In genomic region chr13:111977769-111978674, GRCm38 (mm10) we compare ENCODE assay signal across 8 mouse cellular contexts.
DNase-seq lines count a peak whose midpoint lies in the region; ATAC-seq and TF ChIP-seq lines count a peak whose summit lies in the region.

No protein-coding gene starts in this region.

- no peak for ATAC-seq in liver, embryonic 15.5 days (ENCODE audit: insufficient read depth)
- no peak for ATAC-seq in stomach, postnatal 0 days (ENCODE audit: low FRiP score, low TSS enrichment)

- WGBS in kidney, adult 2 months: 72% methylated on average over 31 of the region's 31 CpGs
- WGBS in liver, embryonic 15.5 days (ENCODE audit: insufficient replicate concordance): 73% methylated on average over 31 of the region's 31 CpGs
- WGBS in stomach, postnatal 0 days: 79% methylated on average over 31 of the region's 31 CpGs

- peak overlapping the region; percentile 23 for H3K4me2 ChIP-seq in liver, embryonic 15.5 days
- peak overlapping the region; percentile 38 for H3K4me2 ChIP-seq in stomach, postnatal 0 days (replicated peaks; ENCODE audit: low read depth)

- H3K36me3 ChIP-seq in kidney, adult 2 months (ENCODE audit: control insufficient read depth, insufficient read depth, low read length): no peaks in the 10 kb centered on the region
- no peaks in the 10 kb centered on the region for H3K36me3 ChIP-seq in liver, embryonic 15.5 days (replicated peaks)
- H3K36me3 ChIP-seq in stomach, postnatal 0 days (ENCODE audit: control insufficient read depth, insufficient read depth, low read length): no peaks in the 10 kb centered on the region

- no peaks in the 10 kb centered on the region for H3K27me3 ChIP-seq in kidney, adult 2 months (replicated peaks; ENCODE audit: control insufficient read depth, insufficient read depth, low read length)
- H3K27me3 ChIP-seq in liver, embryonic 15.5 days: peaks cover 8% of the 10 kb centered on the region
- H3K27me3 ChIP-seq in stomach, postnatal 0 days (ENCODE audit: control insufficient read depth, insufficient read depth, low read length): no peaks in the 10 kb centered on the region

- no peak for DNase-seq in kidney, adult 2 months
- no peak for DNase-seq in kidney, adult 9 months
- peak; percentile 70 for DNase-seq in brain, adult 2 months (ENCODE audit: low read depth, low spot score)
- DNase-seq in stomach, postnatal 0 days (ENCODE audit: low spot score): no peak
- no peak for DNase-seq in frontal cortex, postnatal 25 days (ENCODE audit: low spot score in 2 of 2)
- DNase-seq in adrenal gland, adult (ENCODE audit: inconsistent age in 2 of 2, low spot score in 1 of 2): no peak
- no peak for DNase-seq in adrenal gland, postnatal 14 days

- TF ChIP-seq CTCF in kidney, adult 2 months (conservative IDR thresholded peaks at IDR 0.05; ENCODE audit: insufficient read depth, insufficient read length, low read depth, low read length): no peak
- no peak for TF ChIP-seq CTCF in stomach, postnatal 0 days (IDR thresholded peaks at IDR 0.05; ENCODE audit: low read depth)

- TF ChIP-seq EP300 in stomach, postnatal 0 days (optimal IDR thresholded peaks at IDR 0.05): no peak

- H3K27ac ChIP-seq in kidney, adult 2 months (ENCODE audit: insufficient read depth, low read depth, low read length): peak overlapping the region; percentile 92
- H3K27ac ChIP-seq in liver, embryonic 15.5 days (replicated peaks): 0 out of 2 replicates have a peak overlapping the region, but pooled peaks have one; percentile 9
- no peak overlapping the region for H3K27ac ChIP-seq in stomach, postnatal 0 days (replicated peaks)

- H3K4me1 ChIP-seq in kidney, adult 2 months (ENCODE audit: control insufficient read depth, insufficient read depth, low read length): peaks cover 13% of the 10 kb centered on the region; the same call in 1 of the 2 replicates
- H3K4me1 ChIP-seq in liver, embryonic 15.5 days (replicated peaks): peaks cover 24% of the 10 kb centered on the region
- H3K4me1 ChIP-seq in stomach, postnatal 0 days (replicated peaks; ENCODE audit: control insufficient read depth, insufficient read depth): no peaks in the 10 kb centered on the region

- no peaks in the 10 kb centered on the region for H3K9me3 ChIP-seq in liver, embryonic 15.5 days (replicated peaks)
- no peaks in the 10 kb centered on the region for H3K9me3 ChIP-seq in stomach, postnatal 0 days (ENCODE audit: control insufficient read depth, low read length)

- no peak for TF ChIP-seq POLR2A in kidney, adult 2 months (IDR thresholded peaks at IDR 0.05; ENCODE audit: low read depth, low read length)

- H3K4me3 ChIP-seq in kidney, adult 2 months (ENCODE audit: insufficient read depth, low read depth, low read length): no peak overlapping the region; the same call in 1 of the 2 replicates
- H3K4me3 ChIP-seq in liver, embryonic 15.5 days (replicated peaks): no peak overlapping the region
- H3K4me3 ChIP-seq in stomach, postnatal 0 days (ENCODE audit: low read depth, low read length): no peak overlapping the region

- no peak overlapping the region for H3K9ac ChIP-seq in liver, embryonic 15.5 days
- no peak overlapping the region for H3K9ac ChIP-seq in stomach, postnatal 0 days (ENCODE audit: low read length)
